Mouse (Mus musculus) spleen, postnatal 4 days (tissue): ENCODE measurements around the gene Tmem123.

Source experiments
- DNase-seq, 2 experiments: peaks; one replicate each; pipeline ENCODE4 v3.0.0; 2022; ENCODE audit warnings: low spot score in 2 of 2

Gene Tmem123

GRCm38 (mm10) chr9:7828706-7829105, 64.9 kb downstream of the Tmem123 start:
- DNase-seq: no peak

DNA sequence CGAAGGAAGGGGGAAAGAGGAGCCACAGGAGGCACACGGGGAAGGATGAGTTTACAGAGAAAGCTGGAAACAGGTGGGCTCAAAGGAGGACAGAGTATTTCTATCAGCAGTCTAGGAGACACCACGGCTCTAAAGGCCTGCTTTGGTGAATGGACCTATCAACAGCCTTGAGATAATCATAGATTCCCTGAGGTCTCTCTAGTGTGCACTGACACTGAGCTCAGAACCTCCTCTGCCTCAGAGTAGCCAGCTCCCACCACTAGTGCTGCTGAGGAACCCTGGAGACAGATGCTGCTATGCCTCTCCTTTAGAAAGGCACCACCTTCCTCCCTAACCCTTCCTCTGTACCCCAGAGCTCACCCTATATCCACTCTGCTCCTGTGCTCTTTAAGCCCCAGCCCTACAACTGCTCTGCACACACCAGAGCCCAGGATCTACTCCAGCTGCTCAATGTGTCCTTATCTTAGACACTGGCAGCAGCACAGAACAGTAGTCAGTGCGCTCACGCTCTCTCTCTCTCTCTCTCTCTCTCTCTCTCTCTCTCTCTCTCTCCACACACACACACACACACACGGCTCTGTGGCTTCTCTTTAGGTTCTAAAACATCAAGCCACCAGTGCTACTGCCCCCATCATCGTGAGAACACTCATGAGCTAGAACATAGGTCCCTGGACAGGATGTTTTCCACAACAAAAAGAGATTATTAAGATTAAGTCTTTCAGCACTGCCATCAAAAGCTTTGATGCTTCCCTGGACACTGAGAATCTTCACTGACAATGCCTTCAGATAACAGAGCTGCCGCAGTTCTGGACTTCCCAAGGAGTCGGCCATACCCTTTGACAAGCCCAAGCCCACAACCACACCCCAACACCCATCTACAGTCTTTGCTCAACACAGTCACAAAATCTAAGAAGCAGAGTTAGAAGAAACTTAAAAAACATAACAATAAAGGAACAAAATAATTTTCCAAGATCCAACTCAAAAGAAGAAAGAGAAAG, 66.0 kb downstream of the Tmem123 start:
- no peak for DNase-seq

- no peak for DNase-seq
These were observed 69.6 kb downstream of the Tmem123 start for GRCm38 (mm10) chr9:7833421-7833820.

DNA sequence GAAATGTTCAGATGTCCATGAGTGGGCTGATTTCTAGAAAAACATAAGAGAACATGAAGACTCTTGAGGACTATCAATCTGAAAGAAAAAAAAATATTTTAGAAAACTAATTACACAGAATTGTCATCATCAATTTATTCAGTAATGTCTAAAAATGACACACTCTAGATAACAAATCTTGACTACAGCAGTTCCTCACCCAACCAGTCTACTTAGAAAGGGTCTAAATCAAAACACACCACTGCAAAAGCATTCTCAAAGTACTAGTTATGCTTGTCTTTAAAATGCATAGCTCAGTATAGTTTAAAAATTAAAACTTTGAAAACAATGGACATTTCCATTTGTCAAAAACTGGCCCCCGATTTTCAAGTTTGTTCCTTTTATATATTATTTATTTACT, 71.5 kb downstream of the Tmem123 start:
- DNase-seq: no peak

GRCm38 (mm10) chr9:7836331-7836730, 72.5 kb downstream of the Tmem123 start:
- peak; percentile 45 to 76 for DNase-seq

GRCm38 (mm10) chr9:7836905-7837805, 73.3 kb downstream of the Tmem123 start, which contains the start of gene Birc2:
TSS of gene Birc2 (minus strand) at chr9:7837064.
- DNase-seq: peak; percentile 93 to 95

DNA sequence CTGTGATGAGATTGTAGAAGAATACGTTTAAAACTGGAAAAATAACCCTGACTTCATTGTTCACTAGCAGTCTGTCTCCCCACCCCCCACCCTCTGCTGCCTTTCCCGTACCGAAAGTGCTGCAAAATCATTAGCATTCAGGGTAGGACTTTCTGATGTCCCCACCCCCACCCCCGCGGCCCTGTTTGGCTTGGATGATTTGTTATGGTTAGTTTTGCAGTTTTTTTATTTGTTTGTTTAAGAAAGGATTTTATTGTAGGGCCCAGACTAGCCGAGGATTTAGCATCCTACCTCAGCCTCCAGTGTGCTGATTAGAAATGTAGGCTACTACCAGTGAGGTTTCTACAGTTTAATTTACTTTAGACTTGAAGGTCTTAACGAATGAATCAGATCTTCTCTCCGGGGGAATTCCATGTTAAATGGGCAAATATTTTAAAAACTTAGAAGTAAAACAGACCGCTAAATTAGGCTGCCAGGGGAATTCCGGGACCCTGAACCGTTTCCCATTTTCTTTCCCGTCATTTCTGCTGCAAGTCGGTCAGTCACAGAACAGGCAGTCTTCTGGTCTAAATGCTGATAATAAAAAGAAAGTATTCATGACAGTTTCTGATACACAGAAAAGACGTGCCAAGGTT, 74.1 kb downstream of the Tmem123 start:
- DNase-seq: no peak

DNA sequence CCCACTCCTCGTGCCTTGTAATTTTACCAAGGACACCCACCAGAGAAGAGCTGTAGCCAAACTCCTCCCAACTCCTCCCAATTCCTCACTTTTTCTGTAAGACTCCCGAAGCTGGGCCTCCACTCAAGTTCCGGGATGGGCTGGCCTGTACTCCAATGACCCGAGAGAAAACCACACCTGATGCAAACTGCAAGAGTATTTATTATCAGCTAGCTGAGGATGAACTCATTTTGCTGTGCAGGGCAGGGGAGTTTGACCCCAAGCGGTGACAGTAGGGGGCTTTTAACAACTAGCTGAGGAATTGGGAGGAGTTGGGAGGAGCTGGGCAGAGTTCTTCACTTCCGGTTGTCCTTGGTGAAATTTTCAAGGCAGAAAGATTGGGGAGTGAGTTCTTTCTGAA, 77.4 kb downstream of the Tmem123 start:
- DNase-seq: no peak
